Comparison of ENCODE assay signal across 8 mouse cellular contexts in genomic region chr13:105054181-105054940, GRCm38 (mm10). TPM values are rescaled to one million over a fixed set of nuclear protein-coding genes. Genes with fewer than 3 reads are reported as not detected.
A peak's percentile ranks its signal among the peaks of the same experiment; 100 is the strongest.
DNase-seq lines count a peak whose midpoint lies in the region; ATAC-seq and TF ChIP-seq lines count a peak whose summit lies in the region.

TSS of gene Rgs7bp (minus strand) at chr13:105054930.

- peak within 1 kb of the TSS; percentile 93 for H3K4me2 ChIP-seq in lung, embryonic 14.5 days

- ATAC-seq in G1E (ENCODE audit: extremely low read depth, insufficient number of reproducible peaks, low FRiP score, poor library complexity, severe bottlenecking) = no peak
- ATAC-seq in lung, embryonic 14.5 days (ENCODE audit: insufficient read depth) = peak; percentile 89

- peaks cover 25% of the 10 kb centered on the region for H3K4me1 ChIP-seq in G1E (ENCODE audit: insufficient read depth, low read depth, low read length)
- H3K4me1 ChIP-seq in hindbrain, embryonic 10.5 days (replicated peaks) = peaks cover 15% of the 10 kb centered on the region
- no peaks in the 10 kb centered on the region for H3K4me1 ChIP-seq in lung, embryonic 14.5 days (ENCODE audit: insufficient read depth)
- no peaks in the 10 kb centered on the region for H3K4me1 ChIP-seq in olfactory bulb, adult 2 months (ENCODE audit: control insufficient read depth, insufficient read depth, low read length)

- under 1% methylated on average over 75 of the region's 75 CpGs for WGBS in hindbrain, embryonic 10.5 days
- WGBS in lung, embryonic 14.5 days = under 1% methylated on average over 69 of the region's 75 CpGs
- under 1% methylated on average over 75 of the region's 75 CpGs for WGBS in olfactory bulb, adult 2 months

- DNase-seq in G1E (ENCODE audit: low spot score) = no peak
- peak; percentile 89 for DNase-seq in cerebellum, adult 9-10 months
- DNase-seq in frontal cortex, postnatal 10 days (ENCODE audit: low spot score in 2 of 2) = peak; percentile 71 to 75
- peak; percentile 84 for DNase-seq in hindbrain, embryonic 10.5 days (ENCODE audit: low spot score)
- DNase-seq in layer of hippocampus, adult 9-11 months = peak; percentile 88
- DNase-seq in lung, embryonic 14.5 days = peak; percentile 79
- DNase-seq in thymus, postnatal 10 days (ENCODE audit: low spot score in 2 of 2) = peak; percentile 12 to 57

- peak within 1 kb of the TSS; percentile 54 for H3K9ac ChIP-seq in lung, embryonic 14.5 days

- peaks cover 13% of the 10 kb centered on the region for H3K9me3 ChIP-seq in G1E (replicated peaks)
- no peaks in the 10 kb centered on the region for H3K9me3 ChIP-seq in hindbrain, embryonic 10.5 days
- no peaks in the 10 kb centered on the region for H3K9me3 ChIP-seq in lung, embryonic 14.5 days (ENCODE audit: low read depth, low read length)

- peaks cover 20% of the 10 kb centered on the region; the same call in 1 of the 2 replicates for H3K27me3 ChIP-seq in G1E (ENCODE audit: insufficient read depth, low read length)
- peaks cover 31% of the 10 kb centered on the region for H3K27me3 ChIP-seq in hindbrain, embryonic 10.5 days (ENCODE audit: insufficient read depth, poor library complexity, severe bottlenecking)
- H3K27me3 ChIP-seq in lung, embryonic 14.5 days (ENCODE audit: insufficient read depth, low read length) = peaks cover 19% of the 10 kb centered on the region

- TF ChIP-seq POLR2A in olfactory bulb, adult 2 months (IDR thresholded peaks at IDR 0.05; ENCODE audit: insufficient read depth, low read depth, low read length) = peak; percentile 49; the same call in 1 of the 2 replicates

- no peak for TF ChIP-seq CTCF in G1E (IDR thresholded peaks at IDR 0.05; ENCODE audit: low read depth, low read length)
- TF ChIP-seq CTCF in lung, embryonic 14.5 days (IDR thresholded peaks at IDR 0.05; ENCODE audit: low read depth) = no peak
- no peak for TF ChIP-seq CTCF in olfactory bulb, adult 2 months (IDR thresholded peaks at IDR 0.05; ENCODE audit: insufficient read depth, low read depth, low read length)

- peak within 1 kb of the TSS; percentile 86 for H3K27ac ChIP-seq in hindbrain, embryonic 10.5 days
- no peak within 1 kb of the TSS for H3K27ac ChIP-seq in lung, embryonic 14.5 days (ENCODE audit: low read depth)
- peak within 1 kb of the TSS; percentile 79 for H3K27ac ChIP-seq in olfactory bulb, adult 2 months (ENCODE audit: insufficient read depth, low read depth, low read length)

- peak within 1 kb of the TSS; percentile 20; the same call in 1 of the 2 replicates for H3K4me3 ChIP-seq in G1E (ENCODE audit: low read depth, low read length)
- H3K4me3 ChIP-seq in hindbrain, embryonic 10.5 days = peak within 1 kb of the TSS; percentile 74
- peak within 1 kb of the TSS; percentile 56 for H3K4me3 ChIP-seq in lung, embryonic 14.5 days (ENCODE audit: low read depth, low read length)
- H3K4me3 ChIP-seq in olfactory bulb, adult 2 months (ENCODE audit: insufficient read depth, low read depth, low read length) = peak within 1 kb of the TSS; percentile 65

- no peaks in the 10 kb centered on the region for H3K36me3 ChIP-seq in G1E (replicated peaks)
- no peaks in the 10 kb centered on the region for H3K36me3 ChIP-seq in hindbrain, embryonic 10.5 days
- H3K36me3 ChIP-seq in lung, embryonic 14.5 days (ENCODE audit: insufficient read depth) = no peaks in the 10 kb centered on the region

RNA-seq across cellular contexts. Expression of gene Rgs7bp, which starts in this region (rescaled TPM):
- 0.15 TPM in 1 of 2 replicates, not detected in the other for total RNA-seq in G1E (2014; fragmentation: Nextera tagmentation)
- under 0.01 and 0.16 TPM in 2 replicates for total RNA-seq in G1E (2017)
- polyA plus RNA-seq in G1E (2012) = not detected in 2 replicates
- polyA plus RNA-seq in hindbrain, embryonic 10.5 days (2016; fragmentation: Nextera tagmentation; extraction: Ambion mirVana) = 0.66 and 1.0 TPM in 2 replicates
- 0.81 and 0.83 TPM in 2 replicates for polyA plus RNA-seq in lung, embryonic 14.5 days (2014; fragmentation: Nextera tagmentation; extraction: Ambion mirVana)
- not detected in 2 replicates for polyA plus RNA-seq in olfactory bulb, adult 2 months (2012; ENCODE audit: insufficient read depth, insufficient read length, low replicate concordance, missing spikeins)

Comparison
In these comparisons a context has a peak if more than half of its experiments do, and no peak if none do; other contexts are left out.
1. RNA of gene Rgs7bp (polyA plus RNA-seq): not detected in olfactory bulb, adult 2 months; 0.66 to 1.0 TPM in hindbrain, embryonic 10.5 days, 0.81 to 0.83 TPM in lung, embryonic 14.5 days and not detected in G1E; every median in the first group is over 10 times any median in the second.
2. Peak in DNase-seq, ATAC-seq, H3K4me3 ChIP-seq, H3K9ac ChIP-seq and H3K4me2 ChIP-seq in lung, embryonic 14.5 days; RNA of the gene not detected or under 1 TPM.
3. H3K4me3 ChIP-seq: peak in every context shown above with its lines; median percentile 74 in hindbrain, embryonic 10.5 days; 65 in olfactory bulb, adult 2 months; 56 in lung, embryonic 14.5 days; 20 in G1E.